Mouse (Mus musculus) frontal cortex, postnatal 25 days (tissue): ENCODE results near the gene Gm428.
"Not testable (repeated sequence)": the region's sequence is repeated elsewhere in the genome, so short reads cannot be mapped to it uniquely, and the experiment has no call there.

Experiments used
- DNase-seq, 2 experiments: peaks; one replicate each; pipeline ENCODE4 v3.0.0; 2022; ENCODE audit warnings: low spot score in 2 of 2

The Gm428 gene

GRCm38 (mm10) chr4:73683216-73683615 lies at the start of gene Gm428:
TSS of gene Gm428 (plus strand) at chr4:73683516.
- not testable (repeated sequence) for DNase-seq

GRCm38 (mm10) chr4:73637821-73638220 lies 45.5 kb upstream of the Gm428 start, which contains the start of gene Gm11236:
TSS of gene Gm11236 (plus strand) at chr4:73638121.
- DNase-seq, result not testable (repeated sequence)

DNA sequence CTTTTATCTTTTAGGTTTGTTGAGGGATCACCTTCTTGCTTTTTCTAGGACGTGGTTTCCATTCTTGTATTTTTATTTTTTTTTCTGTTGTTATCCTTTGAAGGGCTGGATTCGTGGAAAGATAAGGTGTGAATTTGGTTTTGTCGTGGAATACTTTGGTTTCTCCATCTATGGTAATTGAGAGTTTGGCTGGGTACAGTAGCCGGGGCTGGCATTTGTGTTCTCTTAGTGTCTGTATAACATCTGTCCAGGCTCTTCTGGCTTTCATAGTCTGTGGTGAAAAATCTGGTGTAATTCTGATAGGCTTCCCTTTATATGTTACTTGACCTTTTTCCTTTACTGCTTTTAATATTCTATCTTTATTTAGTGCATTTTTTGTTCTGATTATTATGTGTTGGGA lies 21.5 kb upstream of the Gm428 start:
- DNase-seq, result not testable (repeated sequence)

DNA sequence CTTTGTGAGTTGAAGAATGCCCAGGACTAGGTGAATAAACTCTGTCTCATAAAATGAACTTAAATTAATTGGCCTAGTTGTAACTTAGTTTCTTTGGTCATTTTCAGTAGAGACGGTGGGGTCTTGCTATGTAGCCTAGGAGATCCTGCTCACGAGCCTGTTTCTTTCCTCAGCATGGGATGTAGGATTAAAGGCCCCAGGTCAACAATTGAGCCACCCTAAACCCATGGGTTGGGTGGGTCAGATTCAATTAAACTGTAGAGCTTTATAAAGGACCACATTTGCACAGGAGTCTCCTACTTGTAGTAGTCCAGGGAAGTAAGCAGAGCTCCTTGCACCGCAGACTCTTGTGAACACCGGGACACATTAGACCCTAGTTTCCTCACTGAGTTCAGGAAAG lies 15.3 kb upstream of the Gm428 start, which contains the start of gene Gm11239:
Gene Gm11239, plus strand, starts transcription at position 301 of the 400 bp plus-strand sequence.
- not testable (repeated sequence) for DNase-seq

GRCm38 (mm10) chr4:73718761-73719160 lies 35.4 kb downstream of the Gm428 start:
- no peak for DNase-seq

- DNase-seq, result no peak
These were observed 36.5 kb downstream of the Gm428 start for GRCm38 (mm10) chr4:73719819-73720218.
